Mouse (Mus musculus): Measurements from ENCODE around the gene Pgpep1l. TPM values are rescaled to one million over a fixed set of nuclear protein-coding genes. Genes with fewer than 3 reads are reported as not detected.

The Pgpep1l gene
- polyA plus RNA-seq (2012; ENCODE audit: insufficient read depth, insufficient read length, missing spikeins) = not detected in 2 replicates

GRCm38 (mm10) chr7:68264028-68264453 lies at the start of gene Pgpep1l:
Pgpep1l (minus strand) TSS chr7:68264233.
- H3K4me1 ChIP-seq (ENCODE audit: control insufficient read depth, insufficient read depth, insufficient read length, low read length) = peaks cover 7% of the 10 kb centered on the region
- H3K27ac ChIP-seq (replicated peaks; ENCODE audit: low read depth, low read length) = peak within 1 kb of the TSS; percentile 51

GRCm38 (mm10) chr7:68313038-68313782 lies 49.2 kb upstream of the Pgpep1l start:
- no peak overlapping the region for H3K27ac ChIP-seq (replicated peaks; ENCODE audit: low read depth, low read length)
- no peaks in the 10 kb centered on the region for H3K4me1 ChIP-seq (ENCODE audit: control insufficient read depth, insufficient read depth, insufficient read length, low read length)
- H3K4me3 ChIP-seq (ENCODE audit: insufficient read depth, low read depth, low read length) = no peak overlapping the region

More at GRCm38 (mm10) chr7:68264028-68264453, at the start of gene Pgpep1l:
- peak within 1 kb of the TSS; percentile 46 for H3K4me3 ChIP-seq (ENCODE audit: insufficient read depth, low read depth, low read length)

GRCm38 (mm10) chr7:68312395-68312794 lies 48.4 kb upstream of the Pgpep1l start:
- Histone ChIP-seq H3K27ac (replicated peaks; ENCODE audit: low read depth, low read length) (no peak overlapping the region), H3K4me1 (ENCODE audit: control insufficient read depth, insufficient read depth, insufficient read length, low read length) (no peaks in the 10 kb centered on the region)

GRCm38 (mm10) chr7:68311469-68311868 lies 47.4 kb upstream of the Pgpep1l start:
- Histone ChIP-seq H3K4me1 (ENCODE audit: control insufficient read depth, insufficient read depth, insufficient read length, low read length) (no peaks in the 10 kb centered on the region), H3K27ac (replicated peaks; ENCODE audit: low read depth, low read length) (no peak overlapping the region), H3K4me3 (ENCODE audit: insufficient read depth, low read depth, low read length) (no peak overlapping the region)

More at GRCm38 (mm10) chr7:68312395-68312794, 48.4 kb upstream of the Pgpep1l start:
- H3K4me3 ChIP-seq (ENCODE audit: insufficient read depth, low read depth, low read length) = no peak overlapping the region

- Histone ChIP-seq H3K4me3 (ENCODE audit: insufficient read depth, low read depth, low read length) (no peak overlapping the region), H3K4me1 (ENCODE audit: control insufficient read depth, insufficient read depth, insufficient read length, low read length) (no peaks in the 10 kb centered on the region), H3K27ac (replicated peaks; ENCODE audit: low read depth, low read length) (no peak overlapping the region)
Observed at GRCm38 (mm10) chr7:68306756-68307155, 42.7 kb upstream of the Pgpep1l start.

GRCm38 (mm10) chr7:68305781-68306575 lies 41.9 kb upstream of the Pgpep1l start:
- Histone ChIP-seq H3K4me3 (ENCODE audit: insufficient read depth, low read depth, low read length) (no peak overlapping the region), H3K4me1 (ENCODE audit: control insufficient read depth, insufficient read depth, insufficient read length, low read length) (no peaks in the 10 kb centered on the region), H3K27ac (replicated peaks; ENCODE audit: low read depth, low read length) (no peak overlapping the region)

GRCm38 (mm10) chr7:68303685-68304084 lies 39.7 kb upstream of the Pgpep1l start:
- Histone ChIP-seq H3K27ac (replicated peaks; ENCODE audit: low read depth, low read length) (no peak overlapping the region), H3K4me1 (ENCODE audit: control insufficient read depth, insufficient read depth, insufficient read length, low read length) (no peaks in the 10 kb centered on the region), H3K4me3 (ENCODE audit: insufficient read depth, low read depth, low read length) (no peak overlapping the region)

- Histone ChIP-seq H3K4me1 (ENCODE audit: control insufficient read depth, insufficient read depth, insufficient read length, low read length) (no peaks in the 10 kb centered on the region), H3K27ac (replicated peaks; ENCODE audit: low read depth, low read length) (no peak overlapping the region), H3K4me3 (ENCODE audit: insufficient read depth, low read depth, low read length) (peak overlapping the region; percentile 59)
Observed at GRCm38 (mm10) chr7:68302586-68303433, 38.8 kb upstream of the Pgpep1l start.

- H3K4me1 ChIP-seq (ENCODE audit: control insufficient read depth, insufficient read depth, insufficient read length, low read length) = no peaks in the 10 kb centered on the region
- no peak overlapping the region for H3K4me3 ChIP-seq (ENCODE audit: insufficient read depth, low read depth, low read length)
- H3K27ac ChIP-seq (replicated peaks; ENCODE audit: low read depth, low read length) = no peak overlapping the region
Observed at GRCm38 (mm10) chr7:68301160-68301559, 37.1 kb upstream of the Pgpep1l start.

- Histone ChIP-seq H3K4me3 (ENCODE audit: insufficient read depth, low read depth, low read length) (no peak overlapping the region), H3K27ac (replicated peaks; ENCODE audit: low read depth, low read length) (no peak overlapping the region), H3K4me1 (ENCODE audit: control insufficient read depth, insufficient read depth, insufficient read length, low read length) (no peaks in the 10 kb centered on the region)
Observed at GRCm38 (mm10) chr7:68298381-68299076, 34.5 kb upstream of the Pgpep1l start.

GRCm38 (mm10) chr7:68296487-68296886 lies 32.5 kb upstream of the Pgpep1l start:
- Histone ChIP-seq H3K4me1 (ENCODE audit: control insufficient read depth, insufficient read depth, insufficient read length, low read length) (no peaks in the 10 kb centered on the region), H3K27ac (replicated peaks; ENCODE audit: low read depth, low read length) (no peak overlapping the region)

GRCm38 (mm10) chr7:68293997-68294789 lies 30.2 kb upstream of the Pgpep1l start:
- H3K4me3 ChIP-seq (ENCODE audit: insufficient read depth, low read depth, low read length) = no peak overlapping the region
- no peak overlapping the region for H3K27ac ChIP-seq (replicated peaks; ENCODE audit: low read depth, low read length)

More at GRCm38 (mm10) chr7:68296487-68296886, 32.5 kb upstream of the Pgpep1l start:
- no peak overlapping the region for H3K4me3 ChIP-seq (ENCODE audit: insufficient read depth, low read depth, low read length)

GRCm38 (mm10) chr7:68291603-68292002 lies 27.6 kb upstream of the Pgpep1l start:
- Histone ChIP-seq H3K4me3 (ENCODE audit: insufficient read depth, low read depth, low read length) (no peak overlapping the region), H3K27ac (replicated peaks; ENCODE audit: low read depth, low read length) (no peak overlapping the region), H3K4me1 (ENCODE audit: control insufficient read depth, insufficient read depth, insufficient read length, low read length) (0 out of 2 replicates have a peak, but pooled peaks cover 2% of the 10 kb centered on the region)

More at GRCm38 (mm10) chr7:68293997-68294789, 30.2 kb upstream of the Pgpep1l start:
- H3K4me1 ChIP-seq (ENCODE audit: control insufficient read depth, insufficient read depth, insufficient read length, low read length) = no peaks in the 10 kb centered on the region
